Mouse (Mus musculus): ENCODE results near the gene Fthl17b.
"Not testable (repeated sequence)": the region's sequence is repeated elsewhere in the genome, so short reads cannot be mapped to it uniquely, and the experiment has no call there.

The Fthl17b gene

DNA sequence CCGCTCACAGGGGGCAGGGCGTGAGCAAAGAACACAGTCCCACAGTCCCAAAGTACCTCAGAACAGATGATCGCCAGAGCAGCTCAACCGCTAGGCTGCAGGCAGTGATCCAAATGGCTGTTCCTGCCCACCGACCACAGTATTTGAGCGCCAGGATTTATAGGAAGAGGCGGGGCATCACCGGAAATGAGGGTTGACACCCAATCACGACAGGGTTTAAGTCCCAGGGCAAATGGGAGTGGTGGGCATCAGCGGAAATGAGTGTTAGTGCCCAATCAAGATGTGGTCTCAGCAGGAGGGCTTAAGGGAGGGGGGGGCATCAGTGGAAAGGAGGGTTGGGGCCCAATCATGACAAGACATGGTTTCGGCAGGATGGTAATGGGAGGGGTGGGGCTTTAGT lies at the start of gene Fthl17b:
TSS of gene Fthl17b (minus strand) at position 101 of the 400 bp plus-strand sequence.
- DNase-seq (ENCODE audit: inconsistent ontology term): not testable (repeated sequence)

DNA sequence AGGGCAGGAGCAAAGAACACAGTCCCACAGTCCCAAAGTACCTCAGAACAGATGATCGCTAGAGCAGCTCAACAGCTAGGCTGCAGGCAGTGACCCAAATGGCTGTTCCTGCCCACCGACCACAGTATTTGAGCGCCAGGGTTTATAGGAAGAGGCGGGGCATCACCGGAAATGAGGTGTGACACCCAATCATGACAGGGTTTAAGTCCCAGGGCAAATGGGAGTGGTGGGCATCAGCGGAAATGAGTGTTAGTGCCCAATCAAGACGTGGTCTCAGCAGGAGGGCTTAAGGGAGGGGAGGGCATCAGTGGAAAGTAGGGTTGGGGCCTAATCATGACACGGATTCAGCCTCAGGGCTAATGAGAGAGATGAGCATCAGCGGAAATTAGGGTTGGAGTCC lies 23.9 kb upstream of the Fthl17b start, which contains the start of gene Fthl17d:
TSS of gene Fthl17d (minus strand) at position 101 of the 400 bp plus-strand sequence.
- not testable (repeated sequence) for DNase-seq (ENCODE audit: inconsistent ontology term)

DNA sequence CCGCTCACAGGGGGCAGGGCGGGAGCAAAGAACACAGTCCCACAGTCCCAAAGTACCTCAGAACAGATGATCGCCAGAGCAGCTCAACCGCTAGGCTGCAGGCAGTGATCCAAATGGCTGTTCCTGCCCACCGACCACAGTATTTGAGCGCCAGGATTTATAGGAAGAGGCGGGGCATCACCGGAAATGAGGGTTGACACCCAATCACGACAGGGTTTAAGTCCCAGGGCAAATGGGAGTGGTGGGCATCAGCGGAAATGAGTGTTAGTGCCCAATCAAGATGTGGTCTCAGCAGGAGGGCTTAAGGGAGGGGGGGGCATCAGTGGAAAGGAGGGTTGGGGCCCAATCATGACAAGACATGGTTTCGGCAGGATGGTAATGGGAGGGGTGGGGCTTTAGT lies 13.7 kb upstream of the Fthl17b start, which contains the start of gene Fthl17c:
TSS of gene Fthl17c (minus strand) at position 101 of the 400 bp plus-strand sequence.
- DNase-seq (ENCODE audit: inconsistent ontology term): not testable (repeated sequence)

DNA sequence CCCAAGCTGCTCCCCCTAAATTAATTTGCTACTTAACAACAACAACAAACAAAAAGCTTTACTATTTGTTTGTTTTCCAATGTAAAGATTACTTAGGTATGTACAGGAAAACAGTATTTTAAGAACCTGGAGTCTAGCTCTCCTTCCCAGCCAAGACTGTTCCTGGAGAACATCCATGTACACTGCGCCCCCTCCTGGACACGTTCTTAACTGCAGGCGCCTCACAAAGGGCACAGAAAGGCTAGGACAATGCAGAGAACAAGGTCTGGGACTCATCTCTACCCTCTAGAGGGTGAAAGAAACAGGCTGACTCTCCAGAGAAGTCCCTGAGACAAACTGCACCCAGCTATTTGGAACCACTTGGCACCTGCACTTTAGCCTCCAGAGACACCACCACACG lies 1.8 kb upstream of the Fthl17b start:
- DNase-seq (ENCODE audit: inconsistent ontology term): not testable (repeated sequence)

DNA sequence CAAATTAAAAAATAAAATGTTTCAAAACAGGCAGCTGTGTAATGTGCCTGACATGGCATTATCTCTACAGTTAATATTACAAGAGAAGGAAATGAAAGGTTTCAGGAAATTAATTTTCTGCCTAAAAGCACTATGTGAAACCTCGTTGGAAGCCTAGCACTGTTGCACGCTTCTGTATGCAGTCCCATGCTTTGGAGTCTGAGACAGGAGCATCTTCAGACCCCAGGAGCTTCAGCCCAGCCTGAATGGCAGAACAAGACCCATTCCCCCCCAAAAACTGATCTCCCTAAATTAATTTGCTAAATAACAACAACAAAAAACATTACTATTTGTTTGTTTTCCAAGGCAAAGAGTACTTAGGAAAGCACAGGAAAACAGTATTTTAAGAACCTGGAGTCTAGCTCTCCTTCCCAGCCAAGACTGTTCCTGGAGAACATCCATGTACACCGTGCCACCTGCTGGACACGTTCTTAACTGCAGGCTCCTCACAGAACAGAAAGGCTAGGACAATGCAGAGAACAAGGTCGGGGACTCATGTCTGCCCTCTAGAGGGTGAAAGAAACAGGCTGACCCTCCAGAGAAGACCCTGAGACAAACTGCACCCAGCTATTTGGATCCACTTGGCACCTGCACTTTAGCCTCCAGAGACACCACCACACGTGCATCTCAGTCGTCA lies 14.5 kb downstream of the Fthl17b start:
- DNase-seq (ENCODE audit: inconsistent ontology term): peak; percentile 42

DNA sequence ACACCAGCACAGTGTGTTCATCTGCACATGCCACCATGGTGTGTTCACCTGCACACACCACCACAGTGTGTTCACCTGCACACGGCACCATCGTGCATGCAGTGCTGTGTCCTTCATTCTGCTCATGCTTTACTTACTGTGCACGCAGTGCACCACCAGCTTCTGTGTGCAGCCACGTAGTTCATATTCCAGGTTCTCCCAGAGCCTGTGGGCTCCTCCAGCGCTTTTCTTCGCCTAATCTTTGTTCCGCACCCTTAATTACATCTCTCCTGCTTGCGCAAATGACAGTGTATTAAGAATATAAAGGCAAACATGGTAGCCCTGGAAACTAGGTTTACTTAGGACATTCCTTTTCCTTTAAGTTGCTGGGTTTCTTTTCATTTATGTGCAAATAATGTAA lies 18.7 kb downstream of the Fthl17b start:
- DNase-seq (ENCODE audit: inconsistent ontology term): no peak

DNA sequence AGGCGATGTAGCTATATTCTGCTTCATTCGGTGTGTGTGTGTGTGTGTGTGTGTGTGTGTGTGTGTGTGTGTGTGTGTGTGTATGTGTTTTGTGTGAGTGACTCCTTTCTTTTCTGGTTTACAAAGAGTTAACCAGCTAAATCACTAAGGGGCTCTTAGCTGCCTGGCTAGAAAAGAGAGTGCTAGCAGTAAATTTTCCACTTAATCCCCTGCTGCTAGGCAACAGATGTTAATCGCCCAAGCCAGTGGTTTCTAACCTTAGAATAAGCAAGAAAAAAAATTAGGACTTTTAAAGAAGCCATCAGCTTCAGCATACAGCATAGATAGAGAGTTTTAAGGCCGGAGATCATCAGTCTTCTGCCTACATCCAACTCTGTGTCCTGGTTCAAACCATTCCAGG lies 35.5 kb downstream of the Fthl17b start:
- DNase-seq (ENCODE audit: inconsistent ontology term): no peak

DNA sequence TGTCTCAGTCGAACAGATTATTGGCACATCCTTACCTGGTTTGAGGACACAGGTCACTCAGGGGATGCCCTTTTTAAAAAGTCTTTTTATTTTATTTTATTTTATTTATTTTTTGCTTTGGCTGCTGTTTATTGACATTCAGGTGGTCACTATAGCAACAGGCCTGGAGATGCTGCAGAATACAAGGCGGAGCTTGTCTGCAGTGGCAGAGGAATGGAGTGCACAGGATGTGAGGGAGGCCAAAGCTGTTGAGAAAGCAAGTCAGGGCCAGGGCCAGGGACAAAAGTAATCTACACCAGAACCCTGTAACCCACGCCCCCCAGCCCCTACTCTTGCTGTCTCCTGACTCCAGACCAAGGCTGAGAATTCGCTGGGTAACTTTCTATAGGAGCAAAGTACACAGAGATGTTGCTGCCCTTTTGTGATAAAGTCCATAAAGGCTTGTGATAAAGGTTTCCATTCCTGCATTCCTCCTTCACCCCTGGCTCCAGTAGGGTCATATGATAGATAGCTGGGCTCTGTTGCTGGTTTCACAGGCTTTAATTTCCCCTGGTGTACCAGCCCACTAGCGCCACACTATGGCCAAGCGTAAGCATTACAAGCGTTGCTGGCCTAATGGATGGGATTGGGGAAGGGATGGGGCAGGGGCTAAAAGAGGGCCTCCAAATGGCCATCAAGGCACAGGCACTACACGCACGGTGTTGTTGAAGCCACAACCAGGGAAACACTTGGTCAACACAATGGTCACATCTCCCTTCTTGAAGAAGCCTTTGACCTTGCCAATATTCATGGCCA lies 40.8 kb downstream of the Fthl17b start:
- no peak for DNase-seq (ENCODE audit: inconsistent ontology term)

DNA sequence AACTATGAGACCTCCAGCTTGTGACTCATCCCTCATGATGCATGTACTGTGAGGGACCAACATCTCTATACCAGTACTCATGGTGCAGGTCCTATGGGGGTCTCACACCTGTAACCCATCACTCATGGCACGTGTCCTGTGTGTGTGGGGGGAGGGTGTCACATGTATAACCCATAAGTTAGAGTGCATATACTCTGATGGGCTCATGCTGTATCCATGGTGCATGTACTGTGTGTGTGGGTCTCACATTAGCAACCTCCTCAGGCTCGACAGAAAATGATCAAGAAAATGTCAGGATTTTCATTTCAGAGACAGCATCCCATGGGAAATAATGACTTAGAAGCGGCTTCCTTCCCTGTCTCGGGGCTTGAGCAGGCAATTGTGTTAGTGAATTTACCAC lies 41.7 kb downstream of the Fthl17b start:
- no peak for DNase-seq (ENCODE audit: inconsistent ontology term)
